Mouse (Mus musculus) stomach, embryonic 15.5 days (tissue): Measurements from ENCODE around the gene Slc25a45. TPM values are rescaled to one million over a fixed set of nuclear protein-coding genes. Genes with fewer than 3 reads are reported as not detected.

Experiments
- ATAC-seq: fragments of 200-750 bp; cut with Nextera tagmentation; 2 replicates; pipeline ENCODE4 v1.8.0; 2017; ENCODE audit warnings: low read depth, moderate number of reproducible peaks, moderate TSS enrichment; ENCODE audit not compliant: insufficient read depth, low FRiP score
- H3K27ac ChIP-seq: fragments of 300-500 bp; sonication (generic); 2 replicates; pipeline ENCODE4 v1.5.1; 2015; ENCODE audit warnings: mild to moderate bottlenecking, inconsistent platforms
- H3K27me3 ChIP-seq: fragments of 300-500 bp; sonication (generic); replicated peaks from 2 replicates; pipeline ENCODE4 v1.6.1; 2015; ENCODE audit warnings: inconsistent platforms
- H3K36me3 ChIP-seq: fragments of 300-500 bp; sonication (generic); 2 replicates; pipeline ENCODE4 v1.6.1; 2015; ENCODE audit warnings: inconsistent platforms
- H3K4me1 ChIP-seq: fragments of 300-500 bp; sonication (generic); 2 replicates; pipeline ENCODE4 v1.6.1; 2015; ENCODE audit warnings: inconsistent platforms
- H3K4me2 ChIP-seq: fragments of 300-500 bp; sonication (generic); 2 replicates; pipeline ENCODE4 v1.6.1; 2015; ENCODE audit warnings: mild to moderate bottlenecking, inconsistent platforms
- H3K4me3 ChIP-seq: fragments of 300-500 bp; sonication (generic); replicated peaks from 2 replicates; pipeline ENCODE4 v1.5.1; 2015; ENCODE audit warnings: inconsistent platforms
- H3K9ac ChIP-seq: fragments of 300-500 bp; sonication (generic); 2 replicates; pipeline ENCODE4 v1.6.1; 2015; ENCODE audit warnings: inconsistent platforms
- H3K9me3 ChIP-seq: fragments of 300-500 bp; sonication (generic); 2 replicates; pipeline ENCODE4 v1.6.1; 2016; ENCODE audit warnings: inconsistent platforms
- WGBS: fragments of 180-500 bp; shearing (Covaris S2); methylation state at CpG from one replicate; pipeline ENCODE4 v1.1.7; 2015; 5-methylcytosine and 5-hydroxymethylcytosine counted together
- polyA plus RNA-seq: library from polyadenylated mRNA; unstranded; fragments of >200 nt; fragmentation: Nextera tagmentation; extraction: Ambion mirVana; gene quantifications from 2 replicates; pipeline ENCODE4 v1.2.1, GENCODE M21; 2015

Slc25a45 gene
- polyA plus RNA-seq, 1 experiment from 2014 or later = 5.5 TPM

DNA sequence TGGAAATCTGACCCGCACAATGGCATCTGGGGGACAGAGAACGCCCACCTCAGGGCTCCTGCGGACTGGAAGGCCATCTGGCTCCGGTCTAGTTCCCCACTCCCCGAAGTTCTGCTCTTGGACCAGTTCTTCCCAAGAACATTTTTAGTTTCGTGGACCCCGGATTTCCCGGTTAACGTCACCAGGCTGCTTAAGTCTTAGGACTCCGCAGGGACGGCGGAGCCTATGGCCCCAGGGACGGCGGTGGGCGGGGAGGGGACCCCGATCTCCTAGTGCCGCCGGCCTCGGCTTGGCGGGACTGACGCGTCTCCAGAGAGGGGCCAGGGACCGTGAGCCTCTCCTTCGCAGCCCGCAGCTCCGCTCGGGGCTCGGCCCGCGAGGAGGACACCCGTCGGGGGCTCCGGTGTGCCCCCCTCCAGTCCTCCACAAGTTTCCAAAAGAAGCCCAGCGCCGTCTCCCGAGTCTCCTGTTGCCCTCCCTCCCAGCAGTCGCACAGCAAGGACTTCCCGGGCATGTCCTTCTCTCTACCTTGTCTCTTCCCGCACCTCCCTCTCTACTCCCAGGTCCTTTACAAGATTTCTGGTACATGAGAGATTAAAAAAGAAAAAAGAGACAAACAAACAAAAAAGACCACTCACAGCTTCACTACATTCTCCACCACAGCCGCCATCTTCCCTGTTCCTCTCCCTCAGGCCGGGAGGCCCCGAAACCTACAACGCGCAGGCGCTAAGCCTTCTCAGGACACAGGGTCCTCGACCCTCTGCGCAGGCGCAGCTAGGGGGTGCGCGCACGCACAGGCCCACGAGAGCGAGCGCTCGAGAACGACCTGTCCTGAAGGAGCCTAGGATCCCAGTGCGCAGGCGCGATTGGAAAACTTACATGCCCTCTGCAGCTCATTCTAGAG lies 34.7 kb downstream of the Slc25a45 start:
- WGBS = under 1% methylated on average over 59 of the region's 59 CpGs
- peak overlapping the region; percentile 91 for H3K9ac ChIP-seq

DNA sequence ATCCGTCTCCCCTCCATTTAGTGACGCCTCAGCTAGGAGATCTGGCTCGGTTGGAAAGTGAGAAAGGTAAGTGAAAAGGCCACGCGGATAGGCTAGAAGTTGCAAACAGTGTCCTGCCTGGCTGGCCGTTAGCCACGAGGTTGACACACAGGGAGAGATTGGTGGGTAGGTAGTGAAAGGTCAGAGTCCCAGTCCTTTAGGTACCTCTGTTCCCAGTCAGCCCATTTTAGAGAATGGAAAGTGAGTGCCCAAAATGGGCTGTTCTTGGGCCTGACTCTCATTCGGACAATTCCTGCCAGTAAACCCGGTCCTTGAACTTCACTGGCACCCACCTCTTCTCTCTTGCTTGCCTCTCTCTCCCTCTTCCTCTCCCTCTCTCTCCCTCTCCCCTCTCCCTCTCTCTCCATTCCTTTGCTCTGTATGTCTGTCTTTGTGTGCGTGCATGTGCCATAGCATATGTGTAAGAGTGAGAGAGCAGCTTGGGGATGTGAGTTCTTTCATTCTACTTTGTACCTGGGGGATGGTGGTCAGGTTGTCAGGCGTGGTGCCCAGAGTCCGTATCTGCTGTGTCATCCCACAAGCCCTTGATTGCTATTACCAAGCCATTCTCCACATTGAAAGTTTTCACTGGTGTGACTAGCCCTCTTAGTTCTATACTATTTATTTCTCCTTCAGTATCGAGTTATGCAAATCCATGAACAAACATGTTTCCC lies 35.6 kb downstream of the Slc25a45 start, which contains the start of gene Dpf2:
Gene Dpf2 (minus strand): TSS at position 4 of the 713 bp plus-strand sequence.
- peak within 1 kb of the TSS; percentile 84 for H3K27ac ChIP-seq
- 0 out of 2 replicates have a peak, but pooled peaks cover 9% of the 10 kb centered on the region for H3K36me3 ChIP-seq
- H3K9ac ChIP-seq = peak within 1 kb of the TSS; percentile 91
- ATAC-seq = peak; percentile 25
- WGBS = 16% methylated on average over 13 of the region's 13 CpGs
- H3K4me1 ChIP-seq = peaks cover 21% of the 10 kb centered on the region
- peak within 1 kb of the TSS; percentile 89 for H3K4me3 ChIP-seq
- H3K9me3 ChIP-seq = no peaks in the 10 kb centered on the region
- H3K27me3 ChIP-seq = no peaks in the 10 kb centered on the region
- peak within 1 kb of the TSS; percentile 77 for H3K4me2 ChIP-seq

More for the DNA sequence above, 34.7 kb downstream of the Slc25a45 start:
- Histone ChIP-seq H3K4me1 (peaks cover 21% of the 10 kb centered on the region), H3K4me3 (peak overlapping the region; percentile 89), H3K9me3 (no peaks in the 10 kb centered on the region), H3K36me3 (0 out of 2 replicates have a peak, but pooled peaks cover 1% of the 10 kb centered on the region), H3K27me3 (no peaks in the 10 kb centered on the region), H3K4me2 (peak overlapping the region; percentile 77), H3K27ac (peak overlapping the region; percentile 84)
- peak; percentile 98 for ATAC-seq

DNA sequence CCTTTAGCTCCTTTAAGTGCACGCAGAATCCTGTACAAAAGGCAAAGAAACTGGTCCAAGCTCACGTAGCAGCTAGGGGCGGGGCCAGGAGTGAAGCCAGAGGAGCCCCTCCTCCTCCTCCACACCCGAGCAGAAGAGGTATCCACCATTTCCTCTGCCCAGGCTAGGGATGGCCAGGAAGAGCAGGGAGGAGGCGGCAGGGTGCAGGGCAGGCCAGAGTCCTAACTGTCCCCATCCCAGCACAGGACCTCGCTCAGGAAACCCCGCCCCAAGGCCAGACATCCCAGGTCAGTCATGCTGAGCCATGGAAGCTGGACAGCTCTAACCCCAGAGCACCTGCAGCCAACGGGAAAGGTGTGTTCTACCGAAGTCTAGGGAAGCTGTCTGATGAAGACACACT lies 44.1 kb downstream of the Slc25a45 start:
- H3K27me3 ChIP-seq = no peaks in the 10 kb centered on the region
- H3K4me2 ChIP-seq = peak overlapping the region; percentile 43
- WGBS = 15% methylated on average over 9 of the region's 9 CpGs
- no peak overlapping the region for H3K9ac ChIP-seq
- H3K4me1 ChIP-seq = peaks cover 26% of the 10 kb centered on the region
- ATAC-seq = no peak
- no peaks in the 10 kb centered on the region for H3K9me3 ChIP-seq
- H3K36me3 ChIP-seq = 0 out of 2 replicates have a peak, but pooled peaks cover 11% of the 10 kb centered on the region
- H3K4me3 ChIP-seq = no peak overlapping the region; the same call in 1 of the 2 replicates
- H3K27ac ChIP-seq = no peak overlapping the region

DNA sequence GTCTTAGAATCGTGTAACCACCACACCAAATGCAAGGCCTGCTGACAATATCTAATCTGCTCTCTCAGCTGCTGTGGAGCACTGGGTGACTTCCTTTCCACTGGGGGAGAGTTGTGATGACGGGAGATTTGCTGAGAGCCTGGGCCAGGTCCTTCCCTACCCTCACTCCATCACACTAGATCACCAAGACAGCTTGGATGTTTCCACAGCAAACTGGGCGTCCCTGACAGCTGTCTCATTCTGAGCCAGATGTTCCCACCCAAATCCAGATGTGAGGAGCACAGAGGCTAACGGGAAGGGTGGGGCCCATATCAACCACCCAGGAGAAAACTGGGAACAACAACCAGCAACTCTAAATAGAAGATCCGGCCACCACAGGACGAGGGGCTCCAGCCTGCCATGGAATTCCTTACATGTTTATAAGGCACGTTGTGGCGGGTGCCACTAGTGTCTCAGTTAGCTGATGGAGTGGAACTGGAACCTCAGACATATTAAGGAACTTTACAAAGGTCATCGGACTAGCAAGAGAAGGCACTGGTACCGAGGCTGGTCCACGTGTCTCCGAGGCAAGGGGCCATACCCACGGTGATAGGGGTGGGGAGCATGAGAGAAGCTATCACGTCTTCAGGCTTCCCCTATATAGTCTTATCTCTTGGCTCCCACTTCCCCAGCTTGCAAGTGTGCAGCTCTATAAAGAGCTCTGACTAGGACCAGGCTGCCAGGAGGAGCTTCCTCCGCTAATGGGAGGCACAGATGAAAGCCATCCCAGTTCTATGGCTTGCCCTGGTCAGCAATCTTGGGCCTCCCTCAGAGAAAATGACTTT lies 44.7 kb downstream of the Slc25a45 start:
- Histone ChIP-seq H3K4me1 (peaks cover 26% of the 10 kb centered on the region), H3K4me3 (peak overlapping the region; percentile 12), H3K4me2 (peak overlapping the region; percentile 43), H3K27ac (peak overlapping the region; percentile 40), H3K9me3 (no peaks in the 10 kb centered on the region), H3K36me3 (0 out of 2 replicates have a peak, but pooled peaks cover 10% of the 10 kb centered on the region), H3K9ac (no peak overlapping the region), H3K27me3 (no peaks in the 10 kb centered on the region)
- ATAC-seq = peak; percentile 32; the same call in 1 of the 2 replicates
- 63% methylated on average over 15 of the region's 15 CpGs for WGBS

DNA sequence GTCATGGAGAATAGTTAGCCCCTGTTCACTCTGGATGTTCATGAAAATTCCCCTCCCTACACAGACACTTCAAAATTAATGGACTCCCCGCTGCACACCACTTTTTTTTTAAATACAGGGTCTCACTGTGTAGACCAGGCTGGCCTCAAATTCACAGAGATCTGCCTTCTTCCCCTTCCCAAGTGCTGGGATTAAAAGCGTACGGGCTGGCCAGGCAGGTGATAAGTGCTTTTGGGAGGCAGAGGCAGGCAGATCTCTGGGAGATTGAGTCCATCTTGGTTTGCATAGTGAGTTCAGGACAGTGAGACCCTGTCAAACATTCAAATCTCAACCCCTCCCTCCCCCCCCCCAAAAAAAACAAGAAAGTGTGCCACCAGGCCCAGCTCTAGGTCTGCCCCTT lies 45.4 kb downstream of the Slc25a45 start:
- H3K27me3 ChIP-seq = no peaks in the 10 kb centered on the region
- H3K4me3 ChIP-seq = peak overlapping the region; percentile 12
- H3K27ac ChIP-seq = peak overlapping the region; percentile 40; the same call in 1 of the 2 replicates
- H3K4me1 ChIP-seq = peaks cover 26% of the 10 kb centered on the region
- H3K9me3 ChIP-seq = no peaks in the 10 kb centered on the region
- no peak overlapping the region for H3K9ac ChIP-seq
- WGBS = 93% methylated on average over 3 of the region's 3 CpGs
- H3K4me2 ChIP-seq = peak overlapping the region; percentile 43
- no peak for ATAC-seq
- H3K36me3 ChIP-seq = 0 out of 2 replicates have a peak, but pooled peaks cover 4% of the 10 kb centered on the region

DNA sequence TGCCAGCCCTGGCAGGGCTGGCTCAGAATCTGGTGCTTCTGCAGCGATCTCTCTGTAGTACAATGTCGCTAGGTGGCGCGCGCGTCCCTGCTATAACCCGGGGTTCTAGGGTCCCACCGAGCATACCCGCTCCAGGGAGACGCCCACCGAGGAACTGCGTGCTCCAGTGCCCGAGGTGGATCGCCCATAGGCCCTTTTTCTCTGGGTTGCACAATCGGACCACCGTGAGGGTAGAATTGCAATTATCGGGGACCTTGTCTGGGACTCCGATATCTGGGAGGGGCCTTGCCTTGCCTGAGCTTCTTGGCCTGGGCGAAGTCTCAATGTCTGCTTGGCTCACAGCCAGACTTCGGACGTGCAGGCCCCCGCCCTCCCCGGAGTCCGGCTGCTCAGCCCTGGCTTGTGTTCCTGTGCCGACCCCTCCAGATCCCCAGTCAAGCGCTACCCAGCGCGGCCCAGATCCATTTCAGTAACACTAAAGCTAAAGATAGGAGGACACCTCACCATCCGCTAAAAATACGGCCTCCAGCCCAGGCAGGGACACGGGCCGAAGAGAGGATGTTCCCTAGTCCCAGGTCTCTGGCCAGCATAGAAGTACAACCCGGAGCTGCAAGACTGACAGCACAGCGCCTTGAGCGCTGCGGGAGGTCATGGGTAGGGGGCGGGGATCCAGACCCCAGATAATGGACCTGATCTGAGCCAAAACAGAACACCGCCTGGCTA lies 46.5 kb downstream of the Slc25a45 start:
- Histone ChIP-seq H3K27me3 (no peaks in the 10 kb centered on the region), H3K4me1 (peaks cover 31% of the 10 kb centered on the region), H3K4me2 (peak overlapping the region; percentile 86), H3K36me3 (no peaks in the 10 kb centered on the region), H3K9ac (peak overlapping the region; percentile 42; the same call in 1 of the 2 replicates), H3K27ac (peak overlapping the region; percentile 89), H3K9me3 (no peaks in the 10 kb centered on the region), H3K4me3 (peak overlapping the region; percentile 58)
- ATAC-seq = peak; percentile 65
- WGBS = under 1% methylated on average over 38 of the region's 38 CpGs

DNA sequence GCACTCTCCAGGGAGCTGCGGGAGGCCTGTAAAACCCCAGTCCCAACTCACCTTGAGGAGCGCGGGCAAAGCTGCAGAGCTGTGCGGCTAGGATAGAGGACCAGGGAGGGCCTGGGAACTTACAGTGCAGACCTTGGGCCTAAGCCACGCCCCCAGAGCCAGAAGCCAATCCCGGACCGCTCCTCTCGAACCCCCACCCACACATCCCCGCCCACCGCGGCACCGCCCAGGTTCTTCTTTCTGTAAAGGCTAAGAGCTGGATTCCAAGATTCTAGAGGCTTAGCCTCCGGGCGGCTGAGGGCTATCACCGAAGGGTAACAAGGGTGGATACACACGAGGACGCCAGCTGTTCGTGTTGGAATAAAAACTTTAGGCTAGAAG lies 47.1 kb downstream of the Slc25a45 start, which contains the start of gene Cdc42ep2:
Gene Cdc42ep2 (minus strand): TSS at position 104 of the 381 bp plus-strand sequence.
- peak; percentile 94 for ATAC-seq
- Histone ChIP-seq H3K4me3 (peak within 1 kb of the TSS; percentile 58), H3K36me3 (no peaks in the 10 kb centered on the region), H3K27me3 (no peaks in the 10 kb centered on the region), H3K4me1 (peaks cover 35% of the 10 kb centered on the region), H3K4me2 (peak within 1 kb of the TSS; percentile 86), H3K27ac (peak within 1 kb of the TSS; percentile 89), H3K9ac (peak within 1 kb of the TSS; percentile 42; the same call in 1 of the 2 replicates), H3K9me3 (no peaks in the 10 kb centered on the region)
- 0% methylated on average over 18 of the region's 18 CpGs for WGBS

DNA sequence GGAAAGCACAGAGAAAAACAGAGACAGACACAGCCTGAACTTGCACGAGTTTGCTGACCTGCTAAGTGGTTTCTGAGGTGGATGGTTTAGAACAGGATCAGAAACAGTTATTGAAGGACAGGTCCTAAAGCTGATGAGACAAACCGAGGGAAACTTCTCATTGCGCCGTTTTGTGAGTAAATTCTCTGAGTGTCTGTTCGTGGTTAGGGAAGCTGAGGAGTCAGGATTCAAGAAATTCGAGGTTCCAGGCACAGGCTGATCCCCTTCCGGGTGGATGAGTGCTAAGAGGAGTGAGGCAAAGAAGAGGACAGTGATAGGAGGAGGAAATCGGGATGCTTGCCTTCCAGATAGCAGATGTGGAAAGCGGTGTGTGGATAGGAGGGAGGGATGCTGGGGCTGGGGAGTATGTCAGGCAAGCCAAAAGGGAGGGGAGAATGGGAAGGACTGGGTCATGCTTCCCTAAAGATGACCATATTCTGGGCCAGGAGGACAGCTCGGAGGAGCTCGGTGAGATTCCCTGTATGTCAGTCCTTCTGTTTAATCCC lies 47.8 kb downstream of the Slc25a45 start:
- H3K27ac ChIP-seq = peak overlapping the region; percentile 80
- peak overlapping the region; percentile 86 for H3K4me2 ChIP-seq
- no peaks in the 10 kb centered on the region for H3K36me3 ChIP-seq
- H3K9me3 ChIP-seq = no peaks in the 10 kb centered on the region
- peaks cover 42% of the 10 kb centered on the region for H3K4me1 ChIP-seq
- 0 out of 2 replicates have a peak overlapping the region, but pooled peaks have one; percentile 37 for H3K9ac ChIP-seq
- peak overlapping the region; percentile 58 for H3K4me3 ChIP-seq
- ATAC-seq = no peak
- no peaks in the 10 kb centered on the region for H3K27me3 ChIP-seq
- 29% methylated on average over 11 of the region's 11 CpGs for WGBS

DNA sequence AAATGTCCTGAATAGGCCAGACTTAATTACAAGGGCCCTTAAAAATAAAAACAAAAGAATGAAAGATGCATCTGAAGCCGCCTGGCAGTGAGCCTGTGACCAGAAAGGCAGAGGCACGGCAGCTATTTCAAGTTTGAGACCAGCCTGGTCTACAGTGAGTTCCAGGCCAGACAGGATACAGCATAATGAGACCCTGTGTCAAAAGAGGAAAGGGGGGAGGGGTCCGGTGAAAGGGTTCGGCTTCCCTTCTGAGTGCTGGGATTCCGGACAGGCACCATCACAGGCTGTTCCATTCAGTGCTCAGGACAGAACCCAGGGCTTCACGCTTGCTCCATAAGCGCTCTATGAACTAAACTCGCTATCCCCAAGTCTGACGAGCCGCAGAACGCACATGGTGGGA lies 49.4 kb downstream of the Slc25a45 start:
- Histone ChIP-seq H3K27me3 (no peaks in the 10 kb centered on the region), H3K36me3 (no peaks in the 10 kb centered on the region), H3K27ac (no peak overlapping the region), H3K4me2 (no peak overlapping the region), H3K9ac (no peak overlapping the region), H3K4me1 (peaks cover 38% of the 10 kb centered on the region), H3K4me3 (no peak overlapping the region), H3K9me3 (no peaks in the 10 kb centered on the region)
- 67% methylated on average over 11 of the region's 11 CpGs for WGBS
- no peak for ATAC-seq

DNA sequence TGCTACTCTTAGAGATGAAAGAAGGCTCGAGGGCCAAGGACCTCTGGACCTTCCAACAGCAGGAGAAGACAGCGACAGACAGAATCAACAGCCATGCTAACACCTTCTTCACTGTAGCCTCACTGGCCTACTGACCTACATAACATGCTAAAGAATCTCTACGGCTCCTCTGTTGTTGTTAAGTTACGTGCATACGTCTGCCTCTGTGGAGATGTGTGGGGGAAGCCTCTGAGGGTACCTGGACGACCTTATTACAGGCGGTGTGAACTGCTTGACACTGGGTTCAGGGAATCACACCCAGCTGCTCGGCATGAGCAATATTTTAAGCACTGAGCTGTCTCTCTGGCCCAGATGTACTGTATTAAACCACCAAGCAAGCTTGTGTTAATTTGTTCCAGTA lies 49.9 kb downstream of the Slc25a45 start:
- no peak overlapping the region for H3K9ac ChIP-seq
- H3K4me3 ChIP-seq = no peak overlapping the region
- no peaks in the 10 kb centered on the region for H3K27me3 ChIP-seq
- H3K36me3 ChIP-seq = no peaks in the 10 kb centered on the region
- no peak overlapping the region for H3K27ac ChIP-seq
- no peaks in the 10 kb centered on the region for H3K9me3 ChIP-seq
- 80% methylated on average over 8 of the region's 8 CpGs for WGBS
- no peak overlapping the region for H3K4me2 ChIP-seq
- ATAC-seq = no peak
- peaks cover 33% of the 10 kb centered on the region for H3K4me1 ChIP-seq
